In the genomic region with DNA sequence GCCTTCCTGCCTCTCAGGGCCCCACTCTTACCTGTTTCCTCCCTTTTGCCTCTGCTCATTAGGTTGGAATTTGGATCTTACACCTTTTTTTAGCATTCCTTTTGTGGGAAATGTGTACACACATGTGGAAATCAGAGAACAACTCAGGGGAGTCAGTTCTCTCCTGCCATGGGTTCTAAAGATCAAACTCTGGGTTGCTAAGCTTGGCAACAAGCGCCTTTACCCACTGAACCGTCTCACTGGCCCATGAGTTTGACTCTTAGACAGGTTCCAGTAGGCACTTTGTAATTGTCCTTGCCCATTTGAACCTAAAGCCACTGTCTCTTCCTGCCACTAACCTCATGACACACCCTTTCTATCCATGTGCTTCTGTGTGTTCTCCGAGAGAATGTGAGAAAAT, we compare ENCODE assay signal across 32 mouse cellular contexts. TPM values are rescaled to one million over a fixed set of nuclear protein-coding genes. Genes with fewer than 3 reads are reported as not detected.
"Had no signal": no experiment of that assay in that cellular context is flagged by ENCODE, and none has a peak within 500 bp of the region (broad histone marks: within the 10 kb centered on the region; RNA-seq: fewer than 3 reads in every experiment).

No protein-coding gene starts in this region.

- ATAC-seq: forebrain, embryonic 16.5 days; hindbrain, embryonic 16.5 days; inflammation-experienced regulatory T-cells, adult 6 months; intestine, embryonic 15.5 days; intestine, postnatal 0 days; liver, postnatal 0 days had no signal

- H3K4me3 ChIP-seq: gastrocnemius, adult 2 months; heart, embryonic 10.5 days; heart, embryonic 12.5 days; hindbrain, embryonic 10.5 days; hindbrain, embryonic 12.5 days; intestine, embryonic 15.5 days; layer of hippocampus, adult 2 months; left cerebral cortex, adult 2 months; limb, embryonic 10.5 days; limb, embryonic 12.5 days; liver, embryonic 13.5 days; liver, embryonic 15.5 days had no signal

- DNase-seq: gastrocnemius, adult 2 months; gastrocnemius, postnatal 10 days; gastrocnemius, postnatal 25 days; heart, adult 18-20 months; heart, postnatal 10 days; heart, postnatal 4 days; kidney, postnatal 4 days; liver; liver, embryonic 13.5 days; liver, postnatal 0 days had no signal

- H3K9ac ChIP-seq: heart, embryonic 12.5 days; hindbrain, embryonic 12.5 days; hindbrain, embryonic 14.5 days; intestine, embryonic 15.5 days; limb, embryonic 12.5 days; liver, embryonic 13.5 days; liver, embryonic 15.5 days; liver, postnatal 0 days had no signal

- H3K27ac ChIP-seq: gastrocnemius, adult 2 months; heart, embryonic 10.5 days; hindbrain, embryonic 10.5 days; hindbrain, embryonic 12.5 days; hindbrain, embryonic 14.5 days; intestine, embryonic 15.5 days; layer of hippocampus, adult 2 months; left cerebral cortex, adult 2 months; limb, embryonic 10.5 days; limb, embryonic 12.5 days; liver, embryonic 13.5 days; liver, embryonic 15.5 days had no signal

- H3K27me3 ChIP-seq: heart, embryonic 12.5 days; hindbrain, embryonic 12.5 days; intestine, embryonic 15.5 days; limb, embryonic 12.5 days; liver, embryonic 13.5 days; liver, embryonic 15.5 days had no signal

- H3K9me3 ChIP-seq: heart, embryonic 10.5 days; heart, embryonic 12.5 days; hindbrain, embryonic 10.5 days; hindbrain, embryonic 12.5 days; intestine, embryonic 15.5 days; limb, embryonic 10.5 days; limb, embryonic 12.5 days; liver, embryonic 13.5 days; liver, embryonic 15.5 days had no signal

- H3K4me2 ChIP-seq: heart, embryonic 12.5 days; hindbrain, embryonic 12.5 days; hindbrain, embryonic 14.5 days; intestine, embryonic 15.5 days; limb, embryonic 12.5 days; liver, embryonic 13.5 days; liver, embryonic 15.5 days had no signal

- H3K4me1 ChIP-seq: hindbrain, embryonic 10.5 days; hindbrain, embryonic 12.5 days; intestine, embryonic 15.5 days; limb, embryonic 10.5 days; limb, embryonic 12.5 days; liver, embryonic 13.5 days; liver, embryonic 15.5 days had no signal

RNA-seq across cellular contexts. Expression of a gene that starts 5.6 kb away (rescaled TPM):
- total RNA-seq: granulocyte monocyte progenitor cell, adult 5-6 weeks; layer of hippocampus, postnatal 10 days; left cerebral cortex, postnatal 36 days had no signal
- polyA plus RNA-seq: forebrain, embryonic 16.5 days; hindbrain, embryonic 10.5 days; hindbrain, embryonic 12.5 days; hindbrain, embryonic 14.5 days; hindbrain, embryonic 16.5 days; inflammation-experienced regulatory T-cells, adult 6 months; intestine, embryonic 15.5 days; kidney, embryonic 14.5 days had no signal

RNA-seq across cellular contexts. Expression of a gene that starts 26.1 kb away (rescaled TPM):
- total RNA-seq: gastrocnemius, adult 2 months; gastrocnemius, postnatal 10 days; gastrocnemius, postnatal 25 days; granulocyte monocyte progenitor cell, adult 5-6 weeks; heart, adult 18-20 months; heart, adult 8-10 months; heart, postnatal 10 days; heart, postnatal 25 days; heart, postnatal 4 days had no signal
- polyA plus RNA-seq: heart, embryonic 14.5 days; hindbrain, embryonic 10.5 days; inflammation-experienced regulatory T-cells, adult 6 months; limb, embryonic 12.5 days had no signal
